Mouse (Mus musculus) megakaryocyte-erythroid progenitor cell, adult 5-6 weeks (primary cell): ENCODE data around the gene Arl3. TPM values are rescaled to one million over a fixed set of nuclear protein-coding genes. Genes with fewer than 3 reads are reported as not detected.

Experiments
- ATAC-seq: replicated peaks from 2 replicates; pipeline ENCODE4 v1.8.0; 2016; ENCODE audit warnings: mild to moderate bottlenecking, inconsistent platforms; ENCODE audit not compliant: severe bottlenecking, poor library complexity, low FRiP score, low TSS enrichment
- total RNA-seq, 2 experiments: library from RNA; stranded (forward) in 1 of 2; stranded (reverse) in 1 of 2; fragments of 200-1000, 215-1000 nt in 1 of 2; fragments of >200 nt in 1 of 2; fragmentation: Nextera tagmentation in 1 of 2; gene quantifications; 2 replicates each; pipeline ENCODE4 v1.2.3; 2014 to 2017

The Arl3 gene
- total RNA-seq, 2 experiments from 2014 or later, result 14.2 to 31.7 TPM

- ATAC-seq, result no peak
These were observed 89.2 kb downstream of the Arl3 start for GRCm38 (mm10) chr19:46483701-46484328.

DNA sequence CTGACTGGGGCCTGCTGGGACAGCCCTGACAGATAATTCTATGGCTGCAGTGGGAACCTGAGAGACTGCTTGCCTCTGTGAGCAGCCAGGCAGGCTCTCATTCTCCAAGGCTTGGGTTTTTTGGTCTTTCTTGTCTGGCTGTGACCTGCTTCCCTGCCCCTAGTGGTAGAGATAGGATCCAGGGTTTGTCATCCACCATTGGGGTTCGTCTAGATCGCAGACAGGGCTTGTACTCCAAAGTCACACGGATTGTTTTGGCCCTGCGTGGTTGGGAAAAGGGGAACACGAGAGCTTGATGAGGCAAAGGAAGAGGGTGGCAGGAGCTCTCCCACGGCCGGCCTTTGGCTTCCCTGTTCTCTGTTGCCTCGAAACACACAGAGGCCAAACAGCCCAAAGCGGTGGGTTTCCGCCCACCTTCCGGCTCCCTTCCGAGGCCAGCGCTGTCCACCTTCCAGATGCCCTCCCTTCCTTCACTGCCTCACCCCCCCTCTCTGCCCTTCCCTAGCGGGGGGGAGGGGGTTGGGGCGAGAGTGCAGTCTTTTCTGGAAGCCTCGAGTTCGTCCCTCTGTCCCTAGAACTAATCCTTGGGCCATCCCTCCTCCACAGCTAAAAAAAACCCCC lies 90.0 kb downstream of the Arl3 start:
- peak; percentile 46; the same call in 1 of the 2 replicates for ATAC-seq

- no peak for ATAC-seq
These were observed 91.2 kb downstream of the Arl3 start for GRCm38 (mm10) chr19:46481756-46482155.

DNA sequence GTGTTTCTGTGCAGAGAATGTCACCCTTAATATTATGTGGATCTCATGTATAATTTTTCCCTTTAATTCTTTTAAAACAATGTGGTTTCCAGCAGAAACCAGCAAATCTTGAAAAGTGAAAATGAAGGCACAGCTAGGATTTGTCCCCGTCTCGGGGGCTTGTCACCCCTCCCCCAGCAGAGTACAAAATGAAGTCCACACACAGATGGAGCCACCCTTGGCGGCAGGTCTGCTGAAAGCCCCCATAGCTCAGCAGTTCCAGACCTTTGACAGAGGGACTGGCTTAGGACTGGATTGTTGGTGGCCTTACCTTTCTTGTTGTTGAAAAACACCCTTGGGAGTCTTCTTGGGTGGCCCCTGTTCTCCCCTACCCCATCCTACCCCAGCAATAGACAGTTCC lies 91.6 kb downstream of the Arl3 start:
- ATAC-seq, result no peak

Other genes starting within 250 kb of the Arl3 start
- gene Psd, start 246.0 kb downstream of the Arl3 start, total RNA-seq (2014; fragmentation: Nextera tagmentation), result 3.4 and 7.1 TPM in 2 replicates
- 0.99 TPM in 1 of 2 replicates, not detected in the other for gene Psd, start 246.0 kb downstream of the Arl3 start, total RNA-seq (2017)
- 4.7 TPM in 1 of 2 replicates, not detected in the other for gene Fbxl15, start 245.0 kb downstream of the Arl3 start, total RNA-seq (2014; fragmentation: Nextera tagmentation)
- gene Fbxl15, start 245.0 kb downstream of the Arl3 start, total RNA-seq (2017), result 0.42 and 2.5 TPM in 2 replicates
- gene Cuedc2, start 234.5 kb downstream of the Arl3 start, total RNA-seq (2014; fragmentation: Nextera tagmentation), result 58.5 and 61.2 TPM in 2 replicates
- 100 and 121 TPM in 2 replicates for gene Cuedc2, start 234.5 kb downstream of the Arl3 start, total RNA-seq (2017)
- gene Mfsd13a, start 232.1 kb downstream of the Arl3 start, total RNA-seq (2014; fragmentation: Nextera tagmentation), result 15.0 and 16.5 TPM in 2 replicates
- 1.3 and 1.7 TPM in 2 replicates for gene Mfsd13a, start 232.1 kb downstream of the Arl3 start, total RNA-seq (2017)
- 0.55 TPM in 1 of 2 replicates, not detected in the other for gene 2310034G01Rik, start 222.9 kb downstream of the Arl3 start, total RNA-seq (2014; fragmentation: Nextera tagmentation)
- 0.56 TPM in 1 of 2 replicates, not detected in the other for gene 2310034G01Rik, start 222.9 kb downstream of the Arl3 start, total RNA-seq (2017)
- 86.5 and 93.6 TPM in 2 replicates for gene Actr1a, start 177.4 kb downstream of the Arl3 start, total RNA-seq (2014; fragmentation: Nextera tagmentation)
- gene Actr1a, start 177.4 kb downstream of the Arl3 start, total RNA-seq (2017), result 67.5 and 90.5 TPM in 2 replicates
- gene Sufu, start 176.3 kb downstream of the Arl3 start, total RNA-seq (2014; fragmentation: Nextera tagmentation), result 16.3 and 19.9 TPM in 2 replicates
- gene Sufu, start 176.3 kb downstream of the Arl3 start, total RNA-seq (2017), result 4.5 and 7.4 TPM in 2 replicates
- 20.8 and 22.3 TPM in 2 replicates for gene Trim8, start 71.5 kb downstream of the Arl3 start, total RNA-seq (2014; fragmentation: Nextera tagmentation)
- gene Trim8, start 71.5 kb downstream of the Arl3 start, total RNA-seq (2017), result 9.9 and 18.2 TPM in 2 replicates
- 10.6 and 20.1 TPM in 2 replicates for gene Sfxn2, start 167 bp upstream of the Arl3 start, total RNA-seq (2014; fragmentation: Nextera tagmentation)
- 9.8 and 21.1 TPM in 2 replicates for gene Sfxn2, start 167 bp upstream of the Arl3 start, total RNA-seq (2017)
- gene Wbp1l, start 25.9 kb upstream of the Arl3 start, total RNA-seq (2014; fragmentation: Nextera tagmentation), result 16.1 and 24.1 TPM in 2 replicates
- gene Wbp1l, start 25.9 kb upstream of the Arl3 start, total RNA-seq (2017), result 17.9 and 20.8 TPM in 2 replicates
- not detected in 2 replicates for gene Cyp17a1, start 100.0 kb upstream of the Arl3 start, total RNA-seq (2014; fragmentation: Nextera tagmentation)
- not detected in 2 replicates for gene Cyp17a1, start 100.0 kb upstream of the Arl3 start, total RNA-seq (2017)
- 11.3 TPM in 2 replicates for gene Borcs7, start 116.7 kb upstream of the Arl3 start, total RNA-seq (2014; fragmentation: Nextera tagmentation)
- gene Borcs7, start 116.7 kb upstream of the Arl3 start, total RNA-seq (2017), result 3.5 and 4.3 TPM in 2 replicates
- 6.5 and 6.6 TPM in 2 replicates for gene As3mt, start 134.3 kb upstream of the Arl3 start, total RNA-seq (2014; fragmentation: Nextera tagmentation)
- gene As3mt, start 134.3 kb upstream of the Arl3 start, total RNA-seq (2017), result 1.6 and 16.2 TPM in 2 replicates
- 20.3 and 22.0 TPM in 2 replicates for gene Cnnm2, start 188.4 kb upstream of the Arl3 start, total RNA-seq (2014; fragmentation: Nextera tagmentation)
- 7.0 and 13.6 TPM in 2 replicates for gene Cnnm2, start 188.4 kb upstream of the Arl3 start, total RNA-seq (2017)